Mouse (Mus musculus) kidney, postnatal 0 days (tissue): Measurements from ENCODE around the gene Il2rg. TPM values are rescaled to one million over a fixed set of nuclear protein-coding genes. Genes with fewer than 3 reads are reported as not detected.
A peak's percentile ranks its signal among the peaks of the same experiment; 100 is the strongest.

Experiments
- ATAC-seq: fragments of 200-750 bp; cut with Nextera tagmentation; replicated peaks from 2 replicates; pipeline ENCODE4 v1.8.0; 2017; ENCODE audit warnings: low read depth, moderate number of reproducible peaks, moderate TSS enrichment, moderate library complexity; ENCODE audit not compliant: low FRiP score
- DNase-seq: peaks from one replicate; pipeline ENCODE4 v3.0.0-alpha.2; 2016; ENCODE audit warnings: low spot score
- H3K27ac ChIP-seq: fragments of 300-500 bp; sonication (generic); 2 replicates; pipeline ENCODE4 v1.5.1; 2014; ENCODE audit warnings: mild to moderate bottlenecking
- H3K27me3 ChIP-seq: fragments of 300-500 bp; sonication (generic); 2 replicates; pipeline ENCODE4 v1.6.1; 2014; ENCODE audit warnings: low read length, mixed read lengths; ENCODE audit not compliant: insufficient read depth
- H3K36me3 ChIP-seq: fragments of 300-500 bp; sonication (generic); 2 replicates; pipeline ENCODE4 v1.6.1; 2014; ENCODE audit warnings: low read length, mixed read lengths; ENCODE audit not compliant: insufficient read depth
- H3K4me1 ChIP-seq: fragments of 300-500 bp; sonication (generic); replicated peaks from 2 replicates; pipeline ENCODE4 v1.6.1; 2014; ENCODE audit warnings: antibody characterized with exemption, low read length, mixed read lengths; ENCODE audit not compliant: insufficient read depth
- H3K4me2 ChIP-seq: fragments of 300-500 bp; sonication (generic); 2 replicates; pipeline ENCODE4 v1.6.1; 2014; ENCODE audit warnings: mild to moderate bottlenecking, low read length, moderate library complexity, mixed read lengths
- H3K4me3 ChIP-seq: fragments of 300-500 bp; sonication (generic); replicated peaks from 2 replicates; pipeline ENCODE4 v1.5.1; 2014; ENCODE audit warnings: low read depth, low read length
- H3K9ac ChIP-seq: fragments of 300-500 bp; sonication (generic); 2 replicates; pipeline ENCODE4 v1.6.1; 2014; ENCODE audit warnings: low read depth, low read length
- H3K9me3 ChIP-seq: fragments of 300-500 bp; sonication (generic); replicated peaks from 2 replicates; pipeline ENCODE4 v1.6.1; 2016; ENCODE audit warnings: low read length, inconsistent platforms, mixed read lengths
- CTCF ChIP-seq: IDR thresholded peaks from 2 replicates; pipeline ENCODE4 v1.5.1; 2016; ENCODE audit warnings: antibody characterized with exemption, low read depth, mild to moderate bottlenecking, moderate library complexity
- WGBS: fragments of 180-500 bp; shearing (Covaris S2); extraction: QIAGEN DNeasy Blood & Tissue Kit; methylation state at CpG from one replicate; pipeline ENCODE4 v1.1.7; 2014; 5-methylcytosine and 5-hydroxymethylcytosine counted together
- polyA plus RNA-seq: library from polyadenylated mRNA; unstranded; fragments of >200 nt; fragmentation: Nextera tagmentation; extraction: Ambion mirVana; gene quantifications from 2 replicates; pipeline ENCODE4 v1.2.1, GENCODE M21; 2015

Il2rg gene
- polyA plus RNA-seq, 1 experiment from 2014 or later, result 18.7 TPM

DNA sequence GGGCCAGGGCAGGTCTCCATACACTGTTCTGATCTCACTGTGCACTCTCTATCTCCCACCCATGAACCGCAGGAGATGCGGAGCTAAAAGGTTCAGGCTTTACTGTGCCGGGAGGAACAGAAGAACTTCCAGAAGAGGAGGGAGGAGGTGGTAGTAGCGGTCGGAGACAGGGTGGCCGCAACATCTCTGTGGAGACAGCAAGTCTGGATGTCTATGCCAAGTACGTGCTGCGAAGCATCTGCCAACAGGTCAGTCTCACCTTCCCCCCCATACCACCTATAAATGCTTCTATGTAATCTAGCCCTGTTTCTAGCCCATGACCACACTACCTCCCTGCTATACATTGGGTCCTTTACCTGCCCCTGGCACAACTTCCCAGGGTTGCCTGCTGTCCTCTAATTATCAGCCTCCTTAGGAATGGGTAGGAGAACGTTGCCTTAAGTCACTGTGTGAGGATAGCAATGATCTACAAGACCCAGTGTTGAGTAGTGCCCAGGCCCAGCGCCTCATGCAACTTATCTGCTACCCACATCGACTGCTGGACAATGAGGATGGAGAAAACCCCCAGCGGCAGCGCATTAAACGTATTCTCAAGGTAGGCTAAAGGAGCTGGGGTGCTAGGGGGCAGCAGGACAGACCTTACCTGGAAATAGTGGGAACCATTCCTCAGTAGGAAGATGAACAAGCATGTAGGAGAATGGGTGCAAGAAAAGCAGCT, 18.1 kb upstream of the Il2rg start:
- TF ChIP-seq CTCF, result no peak
- H3K36me3 ChIP-seq, result peaks cover 11% of the 10 kb centered on the region; the same call in 1 of the 2 replicates

DNA sequence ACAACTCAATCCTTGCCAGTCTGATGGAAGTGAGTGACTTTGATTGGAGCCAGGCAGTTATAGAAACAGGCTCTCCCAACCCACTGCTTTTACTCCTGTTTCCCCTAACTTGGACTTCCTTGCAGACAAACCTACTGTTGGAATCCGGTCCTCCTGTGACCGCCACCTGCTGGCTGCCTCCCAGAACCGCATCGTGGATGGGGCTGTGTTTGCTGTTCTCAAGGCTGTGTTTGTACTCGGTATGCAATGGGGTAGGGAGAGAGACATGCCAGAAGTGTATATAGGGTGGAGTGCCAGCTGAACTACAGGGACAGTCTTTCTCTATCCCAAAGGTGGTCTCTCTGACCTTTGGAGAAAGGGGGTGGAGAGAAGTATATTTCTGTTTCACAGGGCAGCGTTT, 17.5 kb upstream of the Il2rg start:
- H3K36me3 ChIP-seq, result peaks cover 10% of the 10 kb centered on the region; the same call in 1 of the 2 replicates
- H3K4me1 ChIP-seq, result no peaks in the 10 kb centered on the region
- no peak overlapping the region for H3K4me2 ChIP-seq
- DNase-seq (peak; percentile 63), ATAC-seq (no peak)
- no peaks in the 10 kb centered on the region for H3K9me3 ChIP-seq
- H3K4me3 ChIP-seq, result no peak overlapping the region
- H3K27me3 ChIP-seq, result no peaks in the 10 kb centered on the region
- TF ChIP-seq CTCF, result peak; percentile 84
- no peak overlapping the region for H3K27ac ChIP-seq
- WGBS, result 31% methylated on average over 6 of the region's 6 CpGs
- no peak overlapping the region for H3K9ac ChIP-seq

More for the DNA sequence above, 18.1 kb upstream of the Il2rg start:
- no peak for ATAC-seq
- Histone ChIP-seq H3K27ac (no peak overlapping the region), H3K9ac (no peak overlapping the region), H3K4me1 (no peaks in the 10 kb centered on the region), H3K4me2 (no peak overlapping the region), H3K4me3 (no peak overlapping the region), H3K27me3 (no peaks in the 10 kb centered on the region), H3K9me3 (no peaks in the 10 kb centered on the region)
- DNase-seq, result no peak
- 91% methylated on average over 14 of the region's 14 CpGs for WGBS

DNA sequence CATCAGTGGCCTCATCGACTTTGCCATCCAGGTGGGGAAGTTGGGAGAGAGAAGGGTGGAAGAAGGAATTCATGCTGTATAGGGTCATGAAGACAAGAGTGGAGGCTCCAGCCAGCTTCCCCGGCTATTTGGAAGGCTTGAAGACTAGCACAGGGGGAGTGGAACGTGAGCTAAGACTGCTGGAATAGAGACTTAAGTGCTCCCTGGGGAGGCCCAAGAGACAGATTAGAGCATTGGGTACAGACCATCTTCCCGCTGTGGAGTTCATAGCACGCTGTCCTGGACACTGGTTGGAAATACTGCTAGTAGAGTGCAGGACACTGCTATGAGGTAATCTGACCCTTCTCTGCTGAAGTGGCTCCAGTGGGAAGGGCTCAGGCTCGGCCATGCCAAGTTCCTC, 14.8 kb upstream of the Il2rg start:
- Histone ChIP-seq H3K36me3 (0 out of 2 replicates have a peak, but pooled peaks cover 2% of the 10 kb centered on the region), H3K4me2 (no peak overlapping the region), H3K9me3 (no peaks in the 10 kb centered on the region), H3K9ac (no peak overlapping the region), H3K27ac (no peak overlapping the region), H3K4me1 (no peaks in the 10 kb centered on the region), H3K4me3 (no peak overlapping the region), H3K27me3 (no peaks in the 10 kb centered on the region)
- no peak for TF ChIP-seq CTCF
- DNase-seq (no peak), ATAC-seq (no peak)
- 72% methylated on average over 6 of the region's 6 CpGs for WGBS

- no peak for TF ChIP-seq CTCF
- DNase-seq, result peak; percentile 95
- peak within 1 kb of the TSS; percentile 54 for H3K4me3 ChIP-seq
- no peaks in the 10 kb centered on the region for H3K9me3 ChIP-seq
- peak within 1 kb of the TSS; percentile 77 for H3K27ac ChIP-seq
- H3K36me3 ChIP-seq, result no peaks in the 10 kb centered on the region
- ATAC-seq, result peak; percentile 99
- H3K4me1 ChIP-seq, result no peaks in the 10 kb centered on the region
- 27% methylated on average over 54 of the region's 54 CpGs for WGBS
- H3K27me3 ChIP-seq, result no peaks in the 10 kb centered on the region
- peak within 1 kb of the TSS; percentile 54 for H3K4me2 ChIP-seq
- peak within 1 kb of the TSS; percentile 70 for H3K9ac ChIP-seq
Measured at GRCm38 (mm10) chrX:101273875-101274738, 6.1 kb upstream of the Il2rg start, which contains the start of gene Med12. Gene Med12, plus strand, starts transcription at chrX:101274030.

DNA sequence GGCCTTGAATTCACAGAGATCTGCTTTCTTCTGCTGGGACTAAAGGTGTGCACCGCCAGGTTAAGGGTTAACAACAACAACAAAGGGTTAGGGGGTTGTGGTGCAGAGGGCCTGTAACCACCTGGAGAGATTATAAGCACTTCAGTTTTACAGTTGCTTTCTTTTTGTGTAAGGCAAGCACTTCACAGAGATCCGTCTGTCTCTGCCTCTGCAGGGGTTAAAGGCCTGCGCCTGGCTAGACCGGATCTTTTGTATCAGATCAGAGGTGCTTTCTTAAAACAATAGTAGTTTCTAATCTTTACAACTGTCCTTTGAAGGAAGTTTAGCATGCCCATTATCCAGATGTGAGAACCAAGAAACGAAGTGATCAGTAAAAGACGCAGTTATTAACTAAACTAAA, 5.4 kb upstream of the Il2rg start:
- WGBS, result 28% methylated on average over 6 of the region's 6 CpGs
- H3K4me3 ChIP-seq, result peak overlapping the region; percentile 54
- H3K36me3 ChIP-seq, result no peaks in the 10 kb centered on the region
- H3K27me3 ChIP-seq, result no peaks in the 10 kb centered on the region
- H3K9ac ChIP-seq, result no peak overlapping the region
- ATAC-seq (no peak), DNase-seq (no peak)
- peak overlapping the region; percentile 54; the same call in 1 of the 2 replicates for H3K4me2 ChIP-seq
- TF ChIP-seq CTCF, result no peak
- H3K27ac ChIP-seq, result no peak overlapping the region
- no peaks in the 10 kb centered on the region for H3K9me3 ChIP-seq
- no peaks in the 10 kb centered on the region for H3K4me1 ChIP-seq

- 42% methylated on average over 3 of the region's 3 CpGs for WGBS
- no peak within 1 kb of the TSS for H3K9ac ChIP-seq
- H3K36me3 ChIP-seq, result no peaks in the 10 kb centered on the region
- no peak for TF ChIP-seq CTCF
- no peak within 1 kb of the TSS for H3K4me3 ChIP-seq
- H3K27me3 ChIP-seq, result no peaks in the 10 kb centered on the region
- H3K4me2 ChIP-seq, result peak within 1 kb of the TSS; percentile 18
- no peak within 1 kb of the TSS for H3K27ac ChIP-seq
- H3K4me1 ChIP-seq, result 0 out of 2 replicates have a peak, but pooled peaks cover 2% of the 10 kb centered on the region
- ATAC-seq, result no peak
- H3K9me3 ChIP-seq, result no peaks in the 10 kb centered on the region
- DNase-seq, result no peak
Measured at GRCm38 (mm10) chrX:101268755-101269124, 685 bp upstream of the Il2rg start, which contains the start of gene Gm20489. Gene Gm20489, minus strand, starts transcription at chrX:101269023.
